Mouse (Mus musculus) midbrain, embryonic 15.5 days (tissue): Measurements from ENCODE around the gene Chrm1. TPM values are rescaled to one million over a fixed set of nuclear protein-coding genes. Genes with fewer than 3 reads are reported as not detected.
A peak's percentile ranks its signal among the peaks of the same experiment; 100 is the strongest.

Source experiments
- ATAC-seq: fragments of 200-750 bp; cut with Nextera tagmentation; replicated peaks from 2 replicates; pipeline ENCODE4 v1.8.0; 2017; ENCODE audit warnings: moderate TSS enrichment
- H3K27ac ChIP-seq: fragments of 300-500 bp; sonication (generic); 2 replicates; pipeline ENCODE4 v1.5.1; 2015; ENCODE audit warnings: mild to moderate bottlenecking, inconsistent platforms
- H3K27me3 ChIP-seq: fragments of 300-500 bp; sonication (generic); replicated peaks from 2 replicates; pipeline ENCODE4 v1.6.1; 2015; ENCODE audit warnings: inconsistent platforms
- H3K36me3 ChIP-seq: fragments of 300-500 bp; sonication (generic); replicated peaks from 2 replicates; pipeline ENCODE4 v1.6.1; 2015; ENCODE audit warnings: inconsistent platforms
- H3K4me1 ChIP-seq: fragments of 300-500 bp; sonication (generic); 2 replicates; pipeline ENCODE4 v1.6.1; 2015; ENCODE audit warnings: inconsistent platforms
- H3K4me2 ChIP-seq: fragments of 300-500 bp; sonication (generic); 2 replicates; pipeline ENCODE4 v1.6.1; 2015; ENCODE audit warnings: inconsistent platforms, mild to moderate bottlenecking, moderate library complexity
- H3K4me3 ChIP-seq: fragments of 300-500 bp; sonication (generic); 2 replicates; pipeline ENCODE4 v1.5.1; 2015; ENCODE audit warnings: mild to moderate bottlenecking, inconsistent platforms
- H3K9ac ChIP-seq: fragments of 300-500 bp; sonication (generic); 2 replicates; pipeline ENCODE4 v1.6.1; 2015; ENCODE audit warnings: mild to moderate bottlenecking, inconsistent platforms
- H3K9me3 ChIP-seq: fragments of 300-500 bp; sonication (generic); 2 replicates; pipeline ENCODE4 v1.6.1; 2016; ENCODE audit warnings: inconsistent platforms
- WGBS: fragments of 180-500 bp; shearing (Covaris S2); methylation state at CpG from one replicate; pipeline ENCODE4 v1.1.7; 2015; ENCODE audit warnings: mixed read lengths; 5-methylcytosine and 5-hydroxymethylcytosine counted together
- polyA plus RNA-seq: library from polyadenylated mRNA; unstranded; fragments of >200 nt; fragmentation: Nextera tagmentation; extraction: Ambion mirVana; gene quantifications from 2 replicates; pipeline ENCODE4 v1.2.1, GENCODE M21; 2015

The Chrm1 gene
- 0.81 and 0.86 TPM in 2 replicates for polyA plus RNA-seq

DNA sequence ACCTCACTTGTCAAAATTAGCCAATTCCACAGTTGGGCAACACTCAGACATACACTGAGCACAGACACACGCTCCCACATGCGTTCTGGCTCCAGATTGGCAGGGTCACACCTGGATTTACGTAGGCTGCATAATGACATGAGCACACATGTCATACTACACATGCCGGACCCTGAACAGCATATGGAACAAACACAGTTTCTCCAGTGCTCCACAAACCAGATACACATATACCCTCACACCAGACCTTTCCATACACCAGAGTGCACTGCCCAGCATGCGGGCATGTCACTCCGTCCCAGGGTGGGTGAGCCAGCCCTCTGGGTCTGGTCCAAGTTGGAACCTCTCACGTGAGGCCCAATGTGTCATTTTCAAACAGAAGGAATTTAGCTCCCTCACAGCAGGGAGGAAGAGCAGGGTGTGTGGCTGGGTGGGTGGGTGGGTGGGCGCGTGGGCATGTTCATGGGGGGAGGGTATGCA is at the start of gene Chrm1:
Gene Chrm1 (plus strand): TSS at position 430 of the 480 bp plus-strand sequence.
- no peak within 1 kb of the TSS for H3K9ac ChIP-seq
- ATAC-seq: no peak
- H3K27ac ChIP-seq: no peak within 1 kb of the TSS
- H3K36me3 ChIP-seq: no peaks in the 10 kb centered on the region
- peaks cover 12% of the 10 kb centered on the region for H3K4me1 ChIP-seq
- H3K9me3 ChIP-seq: no peaks in the 10 kb centered on the region
- 78% methylated on average over 9 of the region's 9 CpGs for WGBS
- H3K4me2 ChIP-seq: peak within 1 kb of the TSS; percentile 96
- H3K4me3 ChIP-seq: peak within 1 kb of the TSS; percentile 51
- peaks cover 2% of the 10 kb centered on the region; the same call in 1 of the 2 replicates for H3K27me3 ChIP-seq

DNA sequence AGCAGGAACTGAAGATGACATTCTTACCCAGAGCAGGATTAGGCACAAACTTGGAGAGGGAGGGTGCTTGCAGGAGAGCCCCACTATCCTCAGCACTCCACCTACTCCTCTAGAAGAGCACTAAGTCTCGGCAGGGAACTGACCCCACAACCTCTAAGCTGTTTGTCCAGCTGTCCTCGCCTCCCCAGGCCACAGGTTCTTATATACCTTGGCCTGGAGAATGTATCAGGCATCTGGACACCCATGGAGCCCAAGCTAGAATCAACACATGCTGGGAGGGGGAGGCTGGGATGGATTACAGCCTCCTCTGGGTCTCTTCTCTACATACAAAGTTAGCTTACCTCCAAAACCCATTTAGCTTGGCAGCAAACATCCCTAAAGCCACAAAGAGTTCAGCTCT is 49.2 kb upstream of the Chrm1 start:
- 57% methylated on average over 2 of the region's 2 CpGs for WGBS

DNA sequence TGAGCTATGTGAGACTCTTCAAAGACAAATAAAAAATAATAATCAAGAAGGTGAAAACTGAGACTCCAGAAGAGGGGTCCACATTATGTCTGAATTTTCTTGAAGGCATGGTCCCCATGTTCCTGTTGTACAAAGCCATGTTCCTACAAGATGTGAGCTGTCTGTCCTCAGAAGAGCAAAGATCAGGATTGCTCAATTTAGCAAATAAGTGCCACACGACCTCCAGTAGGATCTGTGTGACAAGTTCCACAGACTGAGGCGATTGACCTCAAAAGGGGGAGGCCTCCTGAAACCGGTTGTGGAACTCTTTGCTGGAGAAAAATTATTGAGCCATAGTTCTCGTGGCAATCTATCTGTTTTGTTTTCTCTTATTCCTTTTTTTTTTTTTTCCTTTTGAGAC is 47.3 kb upstream of the Chrm1 start:
- ATAC-seq: no peak
- Histone ChIP-seq H3K9ac (no peak overlapping the region), H3K4me2 (no peak overlapping the region), H3K27me3 (no peaks in the 10 kb centered on the region), H3K4me3 (no peak overlapping the region), H3K27ac (no peak overlapping the region), H3K9me3 (no peaks in the 10 kb centered on the region), H3K4me1 (no peaks in the 10 kb centered on the region), H3K36me3 (no peaks in the 10 kb centered on the region)
- 72% methylated on average over 4 of the region's 4 CpGs for WGBS

More for the DNA sequence above, 49.2 kb upstream of the Chrm1 start:
- ATAC-seq: no peak
- no peaks in the 10 kb centered on the region for H3K36me3 ChIP-seq
- H3K9ac ChIP-seq: no peak overlapping the region
- H3K27me3 ChIP-seq: no peaks in the 10 kb centered on the region
- H3K4me2 ChIP-seq: no peak overlapping the region
- H3K27ac ChIP-seq: no peak overlapping the region
- H3K9me3 ChIP-seq: no peaks in the 10 kb centered on the region
- H3K4me3 ChIP-seq: no peak overlapping the region
- no peaks in the 10 kb centered on the region for H3K4me1 ChIP-seq

DNA sequence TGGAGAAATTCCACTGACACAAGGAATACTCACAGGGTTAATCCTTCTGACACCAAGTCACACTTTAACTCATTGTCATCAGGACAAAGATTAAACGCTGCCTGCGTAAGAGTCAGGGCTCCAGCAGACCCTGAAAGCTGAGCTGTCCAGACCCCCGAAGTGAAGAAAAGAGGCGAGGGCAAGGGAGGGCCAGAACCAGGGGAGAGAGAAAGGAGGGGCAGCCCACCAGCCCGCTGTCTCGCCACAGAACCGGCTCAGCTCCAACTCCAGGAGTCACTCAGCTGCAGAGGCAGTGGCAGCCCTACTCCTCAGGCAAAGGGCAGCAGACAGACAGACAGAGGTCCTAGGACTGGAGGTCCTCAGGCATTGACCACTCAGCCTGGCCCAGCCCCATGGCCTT is 45.7 kb upstream of the Chrm1 start, which contains the start of gene Slc22a6:
Gene Slc22a6 (plus strand): TSS at position 136 of the 400 bp plus-strand sequence.
- Histone ChIP-seq H3K27ac (no peak within 1 kb of the TSS), H3K4me1 (no peaks in the 10 kb centered on the region), H3K27me3 (no peaks in the 10 kb centered on the region), H3K4me2 (no peak within 1 kb of the TSS), H3K36me3 (no peaks in the 10 kb centered on the region), H3K9ac (no peak within 1 kb of the TSS), H3K9me3 (no peaks in the 10 kb centered on the region), H3K4me3 (no peak within 1 kb of the TSS)
- 7% methylated on average over 7 of the region's 7 CpGs for whole genome bisulfite sequencing
- ATAC-seq: no peak

DNA sequence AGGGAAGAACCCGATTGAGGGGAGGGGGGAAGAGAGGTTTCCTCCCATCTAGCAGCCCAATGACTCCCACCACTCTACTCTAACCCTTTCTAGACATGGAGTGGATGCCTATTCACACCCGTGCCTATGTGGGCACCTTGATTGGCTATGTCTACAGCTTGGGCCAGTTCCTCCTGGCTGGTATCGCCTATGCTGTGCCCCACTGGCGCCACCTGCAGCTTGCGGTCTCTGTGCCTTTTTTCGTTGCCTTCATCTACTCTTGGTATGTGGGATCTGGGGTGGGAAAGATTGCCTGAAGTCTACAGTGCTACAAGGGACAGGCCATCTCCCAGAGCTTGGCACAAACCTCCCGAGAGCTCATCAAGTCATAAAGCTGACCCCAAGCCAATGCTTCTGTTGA is 42.5 kb upstream of the Chrm1 start:
- Histone ChIP-seq H3K4me1 (no peaks in the 10 kb centered on the region), H3K36me3 (no peaks in the 10 kb centered on the region), H3K27ac (no peak overlapping the region), H3K27me3 (no peaks in the 10 kb centered on the region), H3K4me2 (no peak overlapping the region), H3K9ac (no peak overlapping the region), H3K4me3 (no peak overlapping the region), H3K9me3 (no peaks in the 10 kb centered on the region)
- 92% methylated on average over 7 of the region's 7 CpGs for WGBS
- no peak for ATAC-seq

DNA sequence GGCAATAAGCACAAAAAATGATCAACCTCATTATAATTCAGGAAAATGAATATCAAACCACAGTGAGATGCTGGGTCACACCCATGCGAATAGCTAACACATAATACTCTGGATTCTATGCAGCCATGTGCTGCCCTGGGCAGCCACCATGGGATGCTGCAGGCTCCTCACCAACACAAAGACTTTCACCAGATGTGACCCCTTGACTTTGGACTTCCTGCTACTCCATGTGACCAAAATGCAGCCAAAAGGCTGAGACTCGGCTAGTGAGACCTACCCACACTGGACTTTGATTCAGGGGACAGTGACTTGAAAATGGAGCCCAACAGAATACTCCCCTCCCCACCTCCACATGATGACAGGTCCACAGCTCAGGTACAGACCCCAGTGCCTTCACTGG is 33.3 kb upstream of the Chrm1 start:
- H3K27me3 ChIP-seq: no peaks in the 10 kb centered on the region
- H3K36me3 ChIP-seq: no peaks in the 10 kb centered on the region
- 83% methylated on average over 2 of the region's 2 CpGs for WGBS
- no peak for ATAC-seq
- H3K27ac ChIP-seq: no peak overlapping the region
- no peaks in the 10 kb centered on the region for H3K9me3 ChIP-seq
- H3K4me3 ChIP-seq: no peak overlapping the region
- no peaks in the 10 kb centered on the region for H3K4me1 ChIP-seq
- no peak overlapping the region for H3K9ac ChIP-seq
- H3K4me2 ChIP-seq: no peak overlapping the region

DNA sequence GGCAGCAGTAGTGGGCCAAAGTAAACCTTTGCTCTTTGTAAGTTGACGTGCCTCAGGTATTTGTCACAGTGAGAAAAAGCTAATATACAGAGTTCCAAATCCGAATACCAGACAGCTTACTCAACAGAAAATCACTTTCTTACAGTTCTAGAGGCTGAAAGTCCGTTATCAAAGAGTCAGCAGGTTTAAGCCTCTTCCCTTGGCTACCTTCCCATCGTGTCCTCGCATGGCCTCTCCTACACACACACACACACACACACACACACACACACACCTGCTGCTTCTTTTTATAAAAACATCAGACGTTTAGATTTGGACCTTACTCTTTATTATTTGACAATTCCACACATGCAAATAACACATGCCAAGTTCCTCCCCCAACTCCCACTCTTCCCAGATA is 32.8 kb upstream of the Chrm1 start:
- ATAC-seq: no peak
- 78% methylated on average over 6 of the region's 6 CpGs for WGBS

DNA sequence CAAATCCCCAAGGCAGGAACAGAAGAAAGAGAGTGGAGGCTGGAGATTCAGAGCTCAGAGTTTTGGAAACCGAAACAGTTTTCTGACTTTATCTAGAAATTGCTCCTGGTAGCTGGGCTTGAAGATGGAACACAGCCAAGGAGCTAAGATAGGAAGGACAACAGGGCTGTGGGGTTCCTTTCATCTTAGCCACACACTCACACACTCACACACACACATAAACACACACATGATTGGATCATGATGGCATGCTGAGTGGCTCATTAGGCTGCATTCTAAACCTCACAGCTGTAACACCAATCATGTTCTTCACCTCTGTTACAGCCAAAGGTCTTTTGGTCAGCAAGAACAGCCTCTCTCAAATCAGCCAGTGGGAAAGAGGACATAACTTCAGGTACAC is 31.6 kb upstream of the Chrm1 start:
- Histone ChIP-seq H3K9me3 (no peaks in the 10 kb centered on the region), H3K9ac (no peak overlapping the region), H3K36me3 (no peaks in the 10 kb centered on the region), H3K27ac (no peak overlapping the region), H3K4me2 (no peak overlapping the region), H3K4me3 (no peak overlapping the region), H3K4me1 (no peaks in the 10 kb centered on the region), H3K27me3 (no peaks in the 10 kb centered on the region)
- ATAC-seq: no peak
- 73% methylated on average over 1 of the region's 1 CpGs for WGBS

More for the DNA sequence above, 32.8 kb upstream of the Chrm1 start:
- Histone ChIP-seq H3K9ac (no peak overlapping the region), H3K27me3 (no peaks in the 10 kb centered on the region), H3K4me3 (no peak overlapping the region), H3K36me3 (no peaks in the 10 kb centered on the region), H3K9me3 (no peaks in the 10 kb centered on the region), H3K4me2 (no peak overlapping the region), H3K27ac (no peak overlapping the region), H3K4me1 (no peaks in the 10 kb centered on the region)

DNA sequence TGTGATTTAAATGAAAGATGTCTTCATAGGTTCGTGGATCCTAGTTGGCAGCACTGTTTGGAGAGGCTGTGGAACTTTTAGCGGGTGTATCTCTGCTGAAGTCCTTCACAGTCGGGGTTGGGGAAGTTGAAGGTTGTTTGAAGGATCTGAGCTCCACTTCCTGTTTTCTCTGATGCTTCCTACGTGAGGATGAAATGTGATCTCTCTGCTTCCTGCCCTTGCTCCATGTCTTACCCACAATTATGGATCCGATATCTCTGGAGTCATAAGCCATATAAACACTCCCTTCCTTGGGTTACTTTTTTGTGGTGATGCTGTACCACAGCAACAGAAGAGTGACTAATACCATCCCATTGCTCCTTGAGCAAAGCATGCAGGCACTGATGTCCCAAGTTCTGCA is 21.5 kb upstream of the Chrm1 start:
- no peaks in the 10 kb centered on the region for H3K27me3 ChIP-seq
- H3K4me3 ChIP-seq: no peak overlapping the region
- H3K9me3 ChIP-seq: no peaks in the 10 kb centered on the region
- 60% methylated on average over 5 of the region's 5 CpGs for WGBS
- ATAC-seq: no peak
- H3K4me1 ChIP-seq: no peaks in the 10 kb centered on the region
- H3K9ac ChIP-seq: no peak overlapping the region
- no peaks in the 10 kb centered on the region for H3K36me3 ChIP-seq
- H3K4me2 ChIP-seq: no peak overlapping the region
- H3K27ac ChIP-seq: no peak overlapping the region

DNA sequence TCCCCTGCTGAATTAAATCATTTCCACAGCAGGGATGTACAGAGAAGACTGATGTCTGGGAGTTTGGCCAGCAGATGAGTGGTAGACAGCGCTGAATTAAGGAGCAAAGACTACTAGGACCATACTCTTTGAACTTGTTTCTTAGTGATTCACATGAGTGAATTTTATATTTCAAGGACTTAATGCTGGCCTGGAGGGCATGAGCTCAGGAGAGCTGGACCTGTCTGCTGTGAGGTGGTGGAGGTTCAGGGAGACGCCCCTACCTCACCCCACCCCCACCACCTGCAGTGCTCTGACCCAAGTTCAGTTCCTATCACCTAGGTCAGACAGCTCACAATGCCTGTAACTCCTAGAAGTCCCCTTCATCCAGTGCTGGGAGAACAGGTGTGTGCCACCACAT is 17.2 kb upstream of the Chrm1 start:
- Histone ChIP-seq H3K9ac (no peak overlapping the region), H3K27ac (no peak overlapping the region), H3K4me1 (no peaks in the 10 kb centered on the region), H3K9me3 (no peaks in the 10 kb centered on the region), H3K4me2 (no peak overlapping the region), H3K27me3 (no peaks in the 10 kb centered on the region), H3K36me3 (no peaks in the 10 kb centered on the region), H3K4me3 (no peak overlapping the region)
- no peak for ATAC-seq
- 74% methylated on average over 2 of the region's 2 CpGs for WGBS

DNA sequence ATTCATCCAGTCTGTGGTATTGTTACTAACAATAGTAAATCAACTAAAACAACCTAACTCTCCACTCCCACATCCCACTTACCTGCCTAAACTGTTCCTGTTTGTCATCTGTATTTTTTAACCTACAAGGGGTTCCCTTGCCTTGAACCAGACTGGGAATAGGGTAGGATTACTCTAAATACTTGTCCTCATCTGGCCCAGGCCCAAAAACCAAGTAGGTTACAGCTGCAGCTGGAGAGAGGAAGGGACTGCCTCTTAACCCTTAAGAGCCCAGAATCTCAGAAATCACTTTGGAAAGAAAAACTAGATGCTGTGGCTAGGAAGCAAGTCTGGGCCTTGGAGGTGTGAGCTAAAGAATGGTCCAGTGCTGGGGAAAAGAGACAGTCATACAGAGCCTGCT is 7.8 kb upstream of the Chrm1 start:
- H3K36me3 ChIP-seq: no peaks in the 10 kb centered on the region
- H3K9me3 ChIP-seq: no peaks in the 10 kb centered on the region
- no peaks in the 10 kb centered on the region for H3K27me3 ChIP-seq
- no peak overlapping the region for H3K4me2 ChIP-seq
- no peak overlapping the region for H3K9ac ChIP-seq
- H3K4me1 ChIP-seq: no peaks in the 10 kb centered on the region
- no peak overlapping the region for H3K27ac ChIP-seq
- ATAC-seq: no peak
- no peak overlapping the region for H3K4me3 ChIP-seq

DNA sequence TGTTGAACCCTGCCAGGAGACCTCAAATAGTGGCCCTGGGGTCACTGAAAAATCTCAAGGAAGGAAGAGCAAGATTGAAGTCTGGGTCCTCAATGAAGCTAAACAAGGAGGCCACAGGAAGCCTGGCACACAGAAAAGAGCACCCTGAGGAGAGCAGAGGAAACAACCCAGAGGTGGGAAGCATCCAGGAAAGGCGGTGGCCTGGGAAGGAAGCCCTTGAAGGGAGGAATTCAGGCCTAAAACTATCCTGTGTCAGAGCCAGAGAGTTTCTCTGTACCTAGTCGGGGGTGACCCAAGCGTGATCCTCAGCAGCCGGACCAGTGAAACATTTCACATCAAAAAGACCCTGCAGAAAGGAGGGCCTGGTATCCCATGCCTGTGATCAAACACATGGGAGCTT is 7.2 kb upstream of the Chrm1 start:
- no peaks in the 10 kb centered on the region for H3K4me1 ChIP-seq
- ATAC-seq: no peak
- WGBS: 66% methylated on average over 4 of the region's 4 CpGs

DNA sequence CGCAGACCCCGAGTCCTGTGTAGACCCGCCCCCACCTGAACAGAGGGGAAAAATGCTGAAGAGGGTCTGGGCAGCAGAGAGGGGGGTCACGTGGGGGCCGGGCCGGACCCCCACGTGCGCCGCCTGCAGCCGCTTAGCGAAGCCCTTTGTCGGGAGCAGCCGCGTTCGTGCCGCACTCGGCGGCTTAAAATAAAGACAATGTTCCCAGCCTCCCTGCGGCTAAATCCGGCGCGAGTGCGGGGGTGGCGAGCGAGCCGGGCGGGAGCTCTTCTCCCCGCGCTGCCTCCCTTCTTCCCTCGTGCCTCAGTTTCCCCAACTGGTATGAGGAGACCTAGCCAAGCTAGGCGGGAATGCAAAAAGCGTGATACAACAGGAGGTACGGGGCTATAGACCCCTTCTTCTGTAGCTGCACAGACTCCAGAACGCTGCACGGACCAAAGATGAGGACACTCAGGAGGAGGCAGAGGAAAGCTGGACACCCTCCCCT is 1.7 kb upstream of the Chrm1 start:
- Histone ChIP-seq H3K4me2 (peak overlapping the region; percentile 96), H3K9me3 (no peaks in the 10 kb centered on the region), H3K27me3 (peaks cover 2% of the 10 kb centered on the region; the same call in 1 of the 2 replicates), H3K9ac (peak overlapping the region; percentile 70), H3K4me1 (peaks cover 12% of the 10 kb centered on the region), H3K36me3 (no peaks in the 10 kb centered on the region), H3K4me3 (peak overlapping the region; percentile 51), H3K27ac (peak overlapping the region; percentile 4; the same call in 1 of the 2 replicates)
- WGBS: under 1% methylated on average over 35 of the region's 35 CpGs
- peak; percentile 76 for ATAC-seq

More for the DNA sequence above, 7.2 kb upstream of the Chrm1 start:
- Histone ChIP-seq H3K9ac (no peak overlapping the region), H3K36me3 (no peaks in the 10 kb centered on the region), H3K4me2 (no peak overlapping the region), H3K4me3 (no peak overlapping the region), H3K9me3 (no peaks in the 10 kb centered on the region), H3K27me3 (no peaks in the 10 kb centered on the region), H3K27ac (no peak overlapping the region)
